Mouse (Mus musculus) left cerebral cortex, adult 2 months (tissue): ENCODE measurements around the gene Rbm47. TPM values are rescaled to one million over a fixed set of nuclear protein-coding genes. Genes with fewer than 3 reads are reported as not detected.

Source experiments
- DNase-seq, 2 experiments: peaks; one replicate each; pipeline ENCODE4 v3.0.0; 2021 to 2022; ENCODE audit warnings: low spot score in 2 of 2, mixed read lengths in 1 of 2; ENCODE audit errors: extremely low spot score in 1 of 2
- H3K27ac ChIP-seq: fragments of 200-600 bp; 2 replicates; pipeline ENCODE4 v1.8.1; 2022
- H3K4me3 ChIP-seq: fragments of 200-600 bp; 2 replicates; pipeline ENCODE4 v1.8.1; 2022
- CTCF ChIP-seq: fragments of 200-600 bp; IDR thresholded peaks from 2 replicates; pipeline ENCODE4 v1.8.1; 2022; ENCODE audit warnings: antibody characterized with exemption, mild to moderate bottlenecking, moderate library complexity
- intact Hi-C: fragments of 180-260 bp; cut with DNase I; formaldehyde crosslinking; loops from one replicate; pipeline ENCODE4 v1.15.1; 2025
- microRNA-seq, 2 experiments: library from miRNA; unstranded; fragments of <30 nt; microRNA quantifications; one replicate each; pipeline ENCODE4 v1.2.0; 2021
- total RNA-seq, 2 experiments: library from RNA; stranded (reverse); gene quantifications; 2 replicates each; pipeline ENCODE4 v1.2.3; 2021

Gene Rbm47
- total RNA-seq, 2 experiments from 2014 or later = 1.2 to 1.5 TPM

GRCm38 (mm10) chr5:65986426-65986825 is 186.5 kb downstream of the Rbm47 start:
- no peak for DNase-seq
- no peak overlapping the region for H3K4me3 ChIP-seq
- H3K27ac ChIP-seq = no peak overlapping the region
- intact Hi-C loops = no loop called here
- no peak for TF ChIP-seq CTCF

GRCm38 (mm10) chr5:65975731-65976130 is 197.2 kb downstream of the Rbm47 start:
- intact Hi-C loops = no loop called here

GRCm38 (mm10) chr5:65973189-65973588 is 199.7 kb downstream of the Rbm47 start:
- Histone ChIP-seq H3K27ac (no peak overlapping the region), H3K4me3 (no peak overlapping the region)
- no peak for TF ChIP-seq CTCF
- intact Hi-C loops = no loop called here
- no peak for DNase-seq

More at GRCm38 (mm10) chr5:65975731-65976130, 197.2 kb downstream of the Rbm47 start:
- TF ChIP-seq CTCF = no peak
- Histone ChIP-seq H3K27ac (no peak overlapping the region), H3K4me3 (no peak overlapping the region)
- no peak for DNase-seq

- DNase-seq = no peak
- no peak overlapping the region for H3K4me3 ChIP-seq
- TF ChIP-seq CTCF = no peak
- H3K27ac ChIP-seq = no peak overlapping the region
- intact Hi-C loops = no loop called here
Observed at GRCm38 (mm10) chr5:65968004-65968403, 204.9 kb downstream of the Rbm47 start.

GRCm38 (mm10) chr5:65967091-65967490 is 205.8 kb downstream of the Rbm47 start:
- no peak overlapping the region for H3K4me3 ChIP-seq
- intact Hi-C loops = no loop called here
- no peak for DNase-seq
- no peak for TF ChIP-seq CTCF
- no peak overlapping the region for H3K27ac ChIP-seq

Small RNA genes within 50 kb of the gene (microRNA-seq; reads per million reads assigned to microRNA genes)
- gene Gm25952 = 0 reads per million in 2 experiments

Other genes with a start within 250 kb of the Rbm47 start
- not detected for gene Chrna9, start 238.2 kb downstream of the Rbm47 start, total RNA-seq
- gene 9130230L23Rik, start 168.8 kb downstream of the Rbm47 start, total RNA-seq = not detected
- 1 to 10 TPM; 6.7 to 9.1 TPM for gene Nsun7, start 86.8 kb upstream of the Rbm47 start, total RNA-seq